Mouse (Mus musculus) heart, adult 2 months (tissue): ENCODE results near the gene Gfra1. TPM values are rescaled to one million over a fixed set of nuclear protein-coding genes. Genes with fewer than 3 reads are reported as not detected.

ENCODE experiments used
- DNase-seq, 2 experiments: peaks; one replicate each; pipeline ENCODE4 v3.0.0; 2021
- H3K27ac ChIP-seq: fragments of 200-600 bp; 2 replicates; pipeline ENCODE4 v1.8.1; 2022
- H3K27me3 ChIP-seq: fragments of 200-500 bp; 2 replicates; pipeline ENCODE4 v1.6.1; 2012; ENCODE audit warnings: mild to moderate bottlenecking, low read length, inconsistent platforms, mixed read lengths; ENCODE audit not compliant: control insufficient read depth, insufficient read depth
- H3K36me3 ChIP-seq: fragments of 200-500 bp; 2 replicates; pipeline ENCODE4 v1.6.1; 2012; ENCODE audit warnings: low read length, inconsistent platforms; ENCODE audit not compliant: control insufficient read depth, insufficient read depth
- H3K4me1 ChIP-seq: fragments of 200-500 bp; 2 replicates; pipeline ENCODE4 v1.6.1; 2011; ENCODE audit warnings: low read length; ENCODE audit not compliant: control insufficient read depth, insufficient read depth
- H3K4me3 ChIP-seq: fragments of 200-600 bp; 2 replicates; pipeline ENCODE4 v1.8.1; 2022
- H3K79me2 ChIP-seq: fragments of 200-500 bp; replicated peaks from 2 replicates; pipeline ENCODE4 v1.6.1; 2012; ENCODE audit warnings: mild to moderate bottlenecking, inconsistent platforms, low read length, moderate library complexity, mixed read lengths; ENCODE audit not compliant: control insufficient read depth, insufficient read depth
- H3K9ac ChIP-seq: fragments of 200-500 bp; 2 replicates; pipeline ENCODE4 v1.6.1; 2012; ENCODE audit warnings: low read depth, mild to moderate bottlenecking, control low read depth, inconsistent platforms, low read length, mixed read lengths
- CTCF ChIP-seq: fragments of 200-600 bp; IDR thresholded peaks from 2 replicates; pipeline ENCODE4 v1.8.1; 2022; ENCODE audit warnings: antibody characterized with exemption, mild to moderate bottlenecking, moderate library complexity
- EP300 ChIP-seq: fragments of 200-500 bp; IDR thresholded peaks from 2 replicates; pipeline ENCODE4 v1.6.1; 2011; ENCODE audit warnings: low read depth, low read length, control low read depth; ENCODE audit not compliant: insufficient read depth
- POLR2A ChIP-seq: fragments of 200-500 bp; IDR thresholded peaks from 2 replicates; pipeline ENCODE4 v1.6.1; 2011; ENCODE audit warnings: mild to moderate bottlenecking, low read depth, low read length, control low read depth; ENCODE audit not compliant: insufficient read depth
- WGBS: fragments of 180-500 bp; shearing (Covaris S2); methylation state at CpG from one replicate; pipeline ENCODE4 v1.1.7; 2018; 5-methylcytosine and 5-hydroxymethylcytosine counted together
- intact Hi-C: fragments of 180-260 bp; cut with DNase I; formaldehyde crosslinking; loops from one replicate; pipeline ENCODE4 v1.15.1; 2025
- polyA plus RNA-seq: library from polyadenylated mRNA; depleted of rRNA; stranded (reverse); fragments of >200 nt; gene quantifications from 2 replicates; pipeline ENCODE4 v1.2.3, GENCODE M21; 2012
- total RNA-seq, 2 experiments: library from RNA; stranded (reverse); gene quantifications; 2 replicates each; pipeline ENCODE4 v1.2.3; 2021

The Gfra1 gene
- total and polyA plus RNA-seq, 3 experiments, result 2.3 to 5.4 (median 4.1) TPM

- H3K27me3 ChIP-seq, result no peaks in the 10 kb centered on the region
- no peak overlapping the region for H3K9ac ChIP-seq
- peaks cover 2% of the 10 kb centered on the region; the same call in 1 of the 2 replicates for H3K4me1 ChIP-seq
- no peak for DNase-seq
- H3K36me3 ChIP-seq, result no peaks in the 10 kb centered on the region
- H3K79me2 ChIP-seq, result no peaks in the 10 kb centered on the region
- no peak overlapping the region for H3K27ac ChIP-seq
- no peak overlapping the region for H3K4me3 ChIP-seq
- intact Hi-C loops, result no loop called here
- 28% methylated on average over 7 of the region's 7 CpGs for WGBS
- TF ChIP-seq CTCF, result no peak
- no peak for TF ChIP-seq POLR2A
- TF ChIP-seq EP300, result no peak
Observed at GRCm38 (mm10) chr19:58266600-58266999, 189.1 kb downstream of the Gfra1 start.

DNA sequence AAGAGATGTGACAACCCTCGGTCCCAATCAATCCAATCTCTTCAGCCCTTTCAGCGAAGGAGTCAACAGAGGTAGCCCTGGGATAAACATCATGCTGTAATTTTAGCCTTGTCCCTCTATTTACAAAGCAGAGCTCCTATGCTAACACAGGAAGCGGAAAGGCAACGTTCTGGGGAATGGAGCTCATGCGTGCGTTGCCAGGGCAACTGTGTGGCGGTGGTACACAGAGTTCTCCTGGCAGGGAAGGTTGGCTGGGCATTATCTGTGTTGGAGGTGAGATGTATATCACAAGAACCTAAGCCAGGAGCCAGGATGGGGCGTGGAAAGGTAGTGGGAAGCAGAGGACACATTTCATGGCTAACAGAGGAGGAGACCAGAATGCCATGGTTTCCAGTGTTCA is 194.8 kb downstream of the Gfra1 start:
- Histone ChIP-seq H3K4me1 (no peaks in the 10 kb centered on the region; the same call in 1 of the 2 replicates), H3K27ac (no peak overlapping the region), H3K27me3 (no peaks in the 10 kb centered on the region), H3K36me3 (no peaks in the 10 kb centered on the region), H3K4me3 (no peak overlapping the region), H3K79me2 (no peaks in the 10 kb centered on the region), H3K9ac (no peak overlapping the region)
- 73% methylated on average over 8 of the region's 8 CpGs for WGBS
- intact Hi-C loops, result no loop called here
- TF ChIP-seq CTCF, result no peak
- no peak for TF ChIP-seq EP300
- no peak for TF ChIP-seq POLR2A
- DNase-seq, result no peak

GRCm38 (mm10) chr19:58259250-58259649 is 196.5 kb downstream of the Gfra1 start:
- WGBS, result 71% methylated on average over 2 of the region's 2 CpGs
- H3K27me3 ChIP-seq, result no peaks in the 10 kb centered on the region
- H3K9ac ChIP-seq, result no peak overlapping the region
- no peaks in the 10 kb centered on the region for H3K79me2 ChIP-seq
- H3K4me3 ChIP-seq, result no peak overlapping the region
- intact Hi-C loops, result no loop called here
- no peak for TF ChIP-seq EP300
- TF ChIP-seq CTCF, result no peak
- no peak for TF ChIP-seq POLR2A
- H3K4me1 ChIP-seq, result no peaks in the 10 kb centered on the region; the same call in 1 of the 2 replicates
- no peak overlapping the region for H3K27ac ChIP-seq
- no peaks in the 10 kb centered on the region for H3K36me3 ChIP-seq
- no peak for DNase-seq

DNA sequence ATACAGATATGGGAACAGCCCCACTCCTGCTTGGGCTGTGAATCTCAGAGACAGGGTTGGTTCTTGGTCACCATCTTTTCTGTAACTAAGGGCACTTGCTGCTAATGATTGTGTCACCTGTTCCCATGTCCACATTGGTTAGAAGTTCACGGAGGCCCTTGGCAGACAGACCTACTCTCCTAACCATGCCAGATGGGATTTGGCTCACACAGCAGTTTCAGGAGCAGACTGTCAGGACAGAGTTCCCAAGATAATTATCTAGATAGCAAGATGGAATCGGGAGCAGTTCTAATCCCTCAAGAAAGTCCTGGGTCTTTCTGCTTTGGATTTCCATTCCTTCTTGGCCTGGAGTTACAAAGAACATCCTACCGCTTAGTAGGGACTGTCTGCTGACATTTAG is 199.2 kb downstream of the Gfra1 start:
- Histone ChIP-seq H3K27me3 (no peaks in the 10 kb centered on the region), H3K27ac (no peak overlapping the region)

GRCm38 (mm10) chr19:58255394-58255793 is 200.3 kb downstream of the Gfra1 start:
- TF ChIP-seq POLR2A (no peak), CTCF (no peak), EP300 (no peak)
- Histone ChIP-seq H3K4me3 (no peak overlapping the region), H3K27ac (no peak overlapping the region), H3K36me3 (no peaks in the 10 kb centered on the region), H3K4me1 (no peaks in the 10 kb centered on the region; the same call in 1 of the 2 replicates), H3K27me3 (no peaks in the 10 kb centered on the region), H3K79me2 (no peaks in the 10 kb centered on the region), H3K9ac (no peak overlapping the region)
- intact Hi-C loops, result no loop called here
- 56% methylated on average over 7 of the region's 7 CpGs for WGBS
- DNase-seq, result peak in 1 of 2 experiments; percentile 6

More for the DNA sequence above, 199.2 kb downstream of the Gfra1 start:
- Histone ChIP-seq H3K9ac (no peak overlapping the region), H3K36me3 (no peaks in the 10 kb centered on the region), H3K4me3 (no peak overlapping the region), H3K79me2 (no peaks in the 10 kb centered on the region), H3K4me1 (no peaks in the 10 kb centered on the region; the same call in 1 of the 2 replicates)
- 86% methylated on average over 3 of the region's 3 CpGs for whole genome bisulfite sequencing
- intact Hi-C loops, result no loop called here
- no peak for TF ChIP-seq CTCF
- TF ChIP-seq EP300, result no peak
- no peak for TF ChIP-seq POLR2A
- no peak for DNase-seq

GRCm38 (mm10) chr19:58254172-58254571 is 201.5 kb downstream of the Gfra1 start:
- WGBS, result 46% methylated on average over 3 of the region's 3 CpGs
- H3K36me3 ChIP-seq, result no peaks in the 10 kb centered on the region
- no peak overlapping the region for H3K27ac ChIP-seq
- H3K4me3 ChIP-seq, result no peak overlapping the region
- H3K79me2 ChIP-seq, result no peaks in the 10 kb centered on the region
- DNase-seq, result no peak
- TF ChIP-seq EP300 (no peak), CTCF (no peak), POLR2A (no peak)
- intact Hi-C loops, result no loop called here
- no peaks in the 10 kb centered on the region for H3K27me3 ChIP-seq
- no peaks in the 10 kb centered on the region; the same call in 1 of the 2 replicates for H3K4me1 ChIP-seq
- H3K9ac ChIP-seq, result no peak overlapping the region
